Mouse (Mus musculus) thymus, adult 2 months (tissue): ENCODE results near the gene U2af1l4. TPM values are rescaled to one million over a fixed set of nuclear protein-coding genes. Genes with fewer than 3 reads are reported as not detected.

Experiments
- DNase-seq: peaks from one replicate; pipeline ENCODE4 v3.0.0; 2021
- H3K27ac ChIP-seq: fragments of 200-500 bp; 2 replicates; pipeline ENCODE4 v1.5.1; 2012; ENCODE audit warnings: low read length, control low read depth; ENCODE audit not compliant: control insufficient read depth, insufficient read depth
- H3K27me3 ChIP-seq: fragments of 200-500 bp; 2 replicates; pipeline ENCODE4 v1.6.1; 2012; ENCODE audit warnings: mild to moderate bottlenecking, low read length, moderate library complexity, mixed read lengths; ENCODE audit not compliant: control insufficient read depth, insufficient read depth
- H3K36me3 ChIP-seq: fragments of 200-500 bp; 2 replicates; pipeline ENCODE4 v1.6.1; 2012; ENCODE audit warnings: mild to moderate bottlenecking, low read length, moderate library complexity; ENCODE audit not compliant: control insufficient read depth, insufficient read depth
- H3K4me1 ChIP-seq: fragments of 200-500 bp; replicated peaks from 2 replicates; pipeline ENCODE4 v1.6.1; 2012; ENCODE audit warnings: low read length; ENCODE audit not compliant: control insufficient read depth, insufficient read depth
- H3K4me3 ChIP-seq: fragments of 200-500 bp; 2 replicates; pipeline ENCODE4 v1.5.1; 2012; ENCODE audit warnings: mild to moderate bottlenecking, low read length, control low read depth, moderate library complexity; ENCODE audit not compliant: control insufficient read depth, insufficient read depth
- CTCF ChIP-seq: fragments of 200-500 bp; IDR thresholded peaks from 2 replicates; pipeline ENCODE4 v1.5.1; 2012; ENCODE audit warnings: mild to moderate bottlenecking, control low read depth, low read length, moderate library complexity, borderline replicate concordance; ENCODE audit not compliant: control insufficient read depth, poor library complexity, insufficient read depth; ENCODE audit errors: extremely low read depth
- POLR2A ChIP-seq: fragments of 200-500 bp; IDR thresholded peaks from 2 replicates; pipeline ENCODE4 v1.6.1; 2012; ENCODE audit warnings: mild to moderate bottlenecking, low read length, control low read depth, moderate library complexity; ENCODE audit not compliant: control insufficient read depth, poor library complexity, insufficient read depth; ENCODE audit errors: extremely low read depth
- WGBS: fragments of 180-500 bp; shearing (Covaris S2); methylation state at CpG from one replicate; pipeline ENCODE4 v1.1.7; 2018; 5-methylcytosine and 5-hydroxymethylcytosine counted together
- polyA plus RNA-seq: library from polyadenylated mRNA; depleted of rRNA; stranded (reverse); fragments of >200 nt; gene quantifications from 2 replicates; pipeline ENCODE4 v1.2.3, GENCODE M21; 2012

Gene U2af1l4
- polyA plus RNA-seq, 1 experiment = 84.2 TPM

DNA sequence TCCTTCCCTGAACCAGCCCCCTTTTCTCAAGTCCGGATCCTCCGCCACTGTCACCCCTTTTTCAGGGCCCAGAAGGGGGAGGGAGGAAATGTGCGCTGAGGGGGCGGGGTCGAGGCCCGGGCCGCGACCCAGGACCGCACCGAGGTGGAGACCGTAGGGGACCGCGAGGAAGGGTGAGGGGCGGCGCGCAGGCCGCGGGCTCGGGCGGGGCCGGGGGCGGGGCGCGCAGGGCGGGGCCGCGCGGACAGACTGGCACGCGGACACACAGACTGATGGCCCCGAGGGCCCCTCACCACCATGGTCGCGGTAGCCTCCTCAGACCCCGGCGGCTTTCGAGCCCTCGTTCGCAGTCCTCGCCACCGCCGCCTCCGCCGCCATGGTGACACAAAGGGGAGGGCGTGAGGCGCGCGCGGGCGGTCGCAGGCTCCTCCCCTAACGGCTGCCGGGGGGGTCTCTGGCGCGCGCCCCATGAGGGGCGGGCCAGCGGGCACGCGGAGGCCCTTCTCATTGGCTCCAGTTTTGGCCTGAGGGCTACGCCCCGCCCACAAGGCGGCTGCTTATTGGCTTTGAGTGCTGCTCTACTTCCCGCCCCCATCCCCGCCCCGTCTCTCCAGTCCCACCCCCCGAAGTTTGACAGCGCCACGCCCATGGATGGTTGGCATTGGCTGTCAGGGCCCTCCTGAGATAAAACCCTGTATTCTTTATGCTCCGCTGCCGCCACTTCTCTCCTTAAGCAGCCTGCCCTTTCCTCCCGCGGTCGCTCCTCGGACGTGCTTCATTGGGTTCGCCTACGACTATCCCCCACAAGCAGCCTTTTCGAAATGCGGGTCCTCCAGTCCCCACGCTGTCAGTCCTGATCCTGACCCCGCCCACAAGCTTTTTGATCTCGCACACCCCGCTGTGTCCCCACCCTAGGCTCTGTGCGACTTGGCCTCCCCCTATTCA lies 28.2 kb upstream of the U2af1l4 start, which contains the start of gene Arhgap33:
Gene Arhgap33 (minus strand): TSS at position 428 of the 945 bp plus-strand sequence.
- Histone ChIP-seq H3K4me1 (peaks cover 12% of the 10 kb centered on the region), H3K36me3 (peaks cover 13% of the 10 kb centered on the region), H3K27me3 (no peaks in the 10 kb centered on the region), H3K4me3 (peak within 1 kb of the TSS; percentile 80), H3K27ac (no peak within 1 kb of the TSS)
- under 1% methylated on average over 71 of the region's 84 CpGs for WGBS
- DNase-seq = peak; percentile 96
- TF ChIP-seq POLR2A (0 out of 2 replicates have a peak, but pooled peaks have one; percentile 15), CTCF (0 out of 2 replicates have a peak, but pooled peaks have one; percentile 20)

DNA sequence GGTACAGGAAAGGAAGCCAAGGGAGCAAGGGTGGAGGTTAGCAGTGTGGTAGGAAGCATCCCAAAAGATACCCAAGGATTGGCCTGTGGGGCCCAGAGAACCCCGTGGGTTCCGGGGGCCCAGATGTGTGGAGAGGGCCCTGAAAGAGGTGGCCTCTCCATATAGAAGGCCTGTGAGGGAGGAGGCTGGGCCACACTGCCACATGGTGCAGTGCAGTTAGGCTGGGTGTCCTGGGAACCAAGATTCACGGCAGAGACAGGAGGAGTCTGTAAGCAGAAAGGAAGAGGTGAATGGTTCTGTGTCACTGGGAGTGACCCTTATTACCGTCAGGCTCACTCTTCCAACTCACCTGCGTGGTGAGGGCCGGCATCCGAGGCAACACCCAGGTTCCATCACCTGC lies 22.5 kb upstream of the U2af1l4 start:
- no peak for TF ChIP-seq POLR2A
- no peak for TF ChIP-seq CTCF
- Histone ChIP-seq H3K27ac (no peak overlapping the region), H3K4me1 (peaks cover 1% of the 10 kb centered on the region; the same call in 1 of the 2 replicates), H3K4me3 (no peak overlapping the region), H3K27me3 (no peaks in the 10 kb centered on the region), H3K36me3 (no peaks in the 10 kb centered on the region)
- 99% methylated on average over 7 of the region's 7 CpGs for WGBS
- no peak for DNase-seq

DNA sequence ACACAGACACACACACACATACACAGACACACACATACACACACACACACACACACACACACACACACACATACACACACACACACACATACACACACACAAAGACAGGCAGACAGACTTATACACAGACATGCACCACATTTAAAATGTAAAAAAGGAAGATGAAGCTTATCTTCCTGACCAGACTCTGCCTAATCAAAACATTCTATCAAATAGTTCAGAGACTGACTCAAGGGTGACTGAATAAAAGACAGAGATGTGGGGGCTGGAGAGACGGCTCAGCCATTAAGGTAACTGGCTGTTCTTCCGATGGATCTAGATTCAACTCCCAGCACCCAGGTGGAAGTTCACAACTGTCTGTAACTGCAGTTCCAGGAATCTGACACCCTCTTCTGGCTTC lies 18.8 kb upstream of the U2af1l4 start:
- peaks cover 5% of the 10 kb centered on the region for H3K36me3 ChIP-seq
- H3K27me3 ChIP-seq = no peaks in the 10 kb centered on the region
- no peak for TF ChIP-seq CTCF
- TF ChIP-seq POLR2A = no peak
- no peak overlapping the region for H3K27ac ChIP-seq
- DNase-seq = no peak
- WGBS = 96% methylated on average over 2 of the region's 2 CpGs
- H3K4me3 ChIP-seq = no peak overlapping the region
- no peaks in the 10 kb centered on the region for H3K4me1 ChIP-seq

DNA sequence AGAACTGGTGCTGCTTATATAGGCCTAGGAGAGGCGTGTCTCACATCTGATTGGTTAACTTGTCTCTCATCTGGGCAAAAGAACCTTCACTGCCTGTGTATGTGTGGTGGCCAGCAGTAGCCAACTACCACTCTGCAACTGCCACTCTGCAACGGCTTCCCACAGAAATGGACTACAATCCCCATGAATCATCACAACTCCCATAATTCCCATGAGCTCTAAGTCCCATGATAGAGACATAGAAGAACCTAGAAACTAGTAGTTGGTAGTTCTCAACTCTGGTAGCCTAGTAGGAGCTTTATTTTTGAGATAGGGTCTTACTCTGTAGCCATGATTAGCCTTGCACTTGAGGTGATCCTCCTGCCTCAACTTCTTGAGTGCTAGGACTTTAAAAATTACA lies 13.2 kb upstream of the U2af1l4 start:
- peaks cover 5% of the 10 kb centered on the region for H3K36me3 ChIP-seq
- 89% methylated on average over 2 of the region's 2 CpGs for WGBS
- DNase-seq = no peak
- no peak for TF ChIP-seq POLR2A
- no peak for TF ChIP-seq CTCF
- H3K27ac ChIP-seq = no peak overlapping the region
- peaks cover 11% of the 10 kb centered on the region for H3K4me1 ChIP-seq
- H3K27me3 ChIP-seq = no peaks in the 10 kb centered on the region
- no peak overlapping the region for H3K4me3 ChIP-seq

DNA sequence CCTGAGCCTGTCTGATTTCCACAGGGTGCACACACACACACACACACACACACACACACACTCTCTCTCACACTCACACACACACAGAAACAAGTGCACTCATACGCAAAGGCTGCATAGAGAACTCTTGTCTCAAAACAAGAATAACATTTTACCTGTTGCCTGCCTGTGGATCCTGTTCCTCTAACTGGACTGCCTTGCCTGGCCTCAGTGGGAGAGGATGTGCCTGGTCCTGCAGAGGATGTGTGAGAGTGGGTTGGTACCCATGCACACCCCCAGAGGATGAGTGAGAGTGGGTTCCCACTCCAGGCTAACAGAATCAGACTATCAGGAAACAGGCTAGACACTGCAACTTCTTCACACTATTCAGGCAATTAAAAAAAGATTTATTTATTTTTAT lies 12.5 kb upstream of the U2af1l4 start:
- Histone ChIP-seq H3K4me1 (peaks cover 11% of the 10 kb centered on the region), H3K27me3 (no peaks in the 10 kb centered on the region), H3K4me3 (no peak overlapping the region), H3K27ac (no peak overlapping the region), H3K36me3 (peaks cover 13% of the 10 kb centered on the region)
- DNase-seq = no peak
- 97% methylated on average over 1 of the region's 1 CpGs for WGBS
- no peak for TF ChIP-seq CTCF
- no peak for TF ChIP-seq POLR2A

DNA sequence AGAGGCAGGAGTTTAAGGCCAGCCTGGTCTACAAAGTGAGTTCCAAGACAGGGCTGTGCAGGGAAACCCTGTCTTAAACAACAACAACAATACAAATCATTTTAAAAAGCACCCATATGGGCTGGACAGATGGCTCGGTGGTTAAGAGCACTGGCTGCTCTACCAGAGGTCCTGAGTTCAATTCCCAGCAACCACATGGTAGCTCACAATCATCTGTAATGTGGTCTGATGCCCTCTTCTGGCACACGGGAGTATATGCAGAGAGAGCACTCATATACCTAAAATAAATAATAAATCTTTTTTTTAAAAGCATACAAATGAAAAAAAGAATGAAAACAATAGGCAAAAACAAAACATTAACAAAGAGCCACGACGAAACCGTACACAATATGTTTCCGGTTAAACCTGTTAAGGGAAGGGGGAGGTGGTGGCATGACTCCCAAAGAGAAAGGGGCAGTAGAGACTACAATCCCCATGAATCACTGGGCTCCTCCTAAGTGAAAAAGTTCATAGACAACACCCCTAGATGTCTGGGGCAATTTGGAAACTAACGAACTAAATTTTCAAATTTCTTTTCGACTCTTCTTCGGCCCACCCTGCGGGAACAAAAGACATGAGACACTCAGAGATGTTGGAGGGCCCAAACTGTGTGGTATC lies 11.5 kb upstream of the U2af1l4 start:
- Histone ChIP-seq H3K36me3 (peaks cover 13% of the 10 kb centered on the region), H3K4me1 (peaks cover 11% of the 10 kb centered on the region), H3K4me3 (peak overlapping the region; percentile 89), H3K27ac (peak overlapping the region; percentile 97), H3K27me3 (no peaks in the 10 kb centered on the region)
- TF ChIP-seq CTCF = no peak
- no peak for TF ChIP-seq POLR2A
- no peak for DNase-seq
- under 1% methylated on average over 10 of the region's 10 CpGs for WGBS
